Mouse (Mus musculus) testis, adult 2 months (tissue): Measurements from ENCODE around the gene Arhgap45.

Source experiments
- CTCF ChIP-seq: fragments of 200-500 bp; IDR thresholded peaks from 2 replicates; pipeline ENCODE4 v1.5.1; 2012; ENCODE audit warnings: low read depth, mild to moderate bottlenecking, inconsistent platforms, low read length, moderate library complexity; ENCODE audit not compliant: control insufficient read depth, insufficient read depth, insufficient replicate concordance
- POLR2A ChIP-seq: fragments of 200-500 bp; IDR thresholded peaks from 2 replicates; pipeline ENCODE4 v1.6.1; 2012; ENCODE audit warnings: low read depth, mild to moderate bottlenecking, inconsistent platforms, low read length, moderate library complexity; ENCODE audit not compliant: control insufficient read depth

GRCm38 (mm10) chr10:80076386-80076785 lies 59.9 kb downstream of the Arhgap45 start:
- TF ChIP-seq CTCF (no peak), POLR2A (no peak)
